Mouse (Mus musculus) left cerebral cortex, postnatal 25 days (tissue): ENCODE results near the gene Sox6. TPM values are rescaled to one million over a fixed set of nuclear protein-coding genes. Genes with fewer than 3 reads are reported as not detected.

Experiments
- DNase-seq, 2 experiments: peaks; one replicate each; pipeline ENCODE4 v3.0.0; 2022; ENCODE audit warnings: low spot score in 2 of 2, mixed read lengths in 1 of 2
- intact Hi-C: fragments of 180-260 bp; cut with DNase I; formaldehyde crosslinking; loops from one replicate; pipeline ENCODE4 v1.15.1; 2025
- total RNA-seq, 2 experiments: library from RNA; stranded (reverse); gene quantifications; 2 replicates each; pipeline ENCODE4 v1.2.3; 2021

Sox6 gene
- total RNA-seq, 2 experiments from 2014 or later, result 25.7 to 33.0 TPM

- no peak for DNase-seq
- intact Hi-C loops, result no loop called here
Measured at GRCm38 (mm10) chr7:115698105-115698504, 340.5 kb downstream of the Sox6 start.

GRCm38 (mm10) chr7:115693206-115693605 lies 345.4 kb downstream of the Sox6 start:
- intact Hi-C loops, result no loop called here

GRCm38 (mm10) chr7:115691091-115691490 lies 347.5 kb downstream of the Sox6 start:
- intact Hi-C loops, result no loop called here
- DNase-seq, result no peak

More at GRCm38 (mm10) chr7:115693206-115693605, 345.4 kb downstream of the Sox6 start:
- DNase-seq, result no peak

- DNase-seq, result no peak
- intact Hi-C loops, result no loop called here
Measured at GRCm38 (mm10) chr7:115686687-115687086, 351.9 kb downstream of the Sox6 start.

GRCm38 (mm10) chr7:115684142-115684541 lies 354.5 kb downstream of the Sox6 start:
- DNase-seq, result no peak
- intact Hi-C loops, result no loop called here

- intact Hi-C loops, result no loop called here
Measured at GRCm38 (mm10) chr7:115671749-115672148, 366.8 kb downstream of the Sox6 start.

GRCm38 (mm10) chr7:115671272-115671671 lies 367.3 kb downstream of the Sox6 start:
- DNase-seq, result peak in 1 of 2 experiments; percentile 50

More at GRCm38 (mm10) chr7:115671749-115672148, 366.8 kb downstream of the Sox6 start:
- no peak for DNase-seq

GRCm38 (mm10) chr7:115669207-115670004 lies 369.2 kb downstream of the Sox6 start:
- intact Hi-C loops, result no loop called here
- no peak for DNase-seq

More at GRCm38 (mm10) chr7:115671272-115671671, 367.3 kb downstream of the Sox6 start:
- intact Hi-C loops, result no loop called here

- intact Hi-C loops, result loop anchor here (2.0 kb wide), 1 partner anchor 368 kb away; no protein-coding TSS in a partner anchor
Measured at GRCm38 (mm10) chr7:115666686-115667382, 371.8 kb downstream of the Sox6 start.

GRCm38 (mm10) chr7:115663399-115663798 lies 375.2 kb downstream of the Sox6 start:
- no peak for DNase-seq
- intact Hi-C loops, result no loop called here

More at GRCm38 (mm10) chr7:115666686-115667382, 371.8 kb downstream of the Sox6 start:
- peak in 1 of 2 experiments; percentile 33 for DNase-seq

- intact Hi-C loops, result no loop called here
- no peak for DNase-seq
Measured at GRCm38 (mm10) chr7:115662121-115662520, 376.5 kb downstream of the Sox6 start.

GRCm38 (mm10) chr7:115646696-115647095 lies 391.9 kb downstream of the Sox6 start:
- intact Hi-C loops, result no loop called here
- no peak for DNase-seq

GRCm38 (mm10) chr7:115645971-115646447 lies 392.6 kb downstream of the Sox6 start:
- intact Hi-C loops, result no loop called here
- no peak for DNase-seq

GRCm38 (mm10) chr7:115645272-115645970 lies 393.2 kb downstream of the Sox6 start:
- intact Hi-C loops, result no loop called here
- no peak for DNase-seq

GRCm38 (mm10) chr7:115630691-115631090 lies 407.9 kb downstream of the Sox6 start:
- intact Hi-C loops, result no loop called here
- DNase-seq, result no peak

GRCm38 (mm10) chr7:115630287-115630686 lies 408.3 kb downstream of the Sox6 start:
- intact Hi-C loops, result no loop called here

GRCm38 (mm10) chr7:115628766-115629165 lies 409.8 kb downstream of the Sox6 start:
- DNase-seq, result no peak
- intact Hi-C loops, result no loop called here

More at GRCm38 (mm10) chr7:115630287-115630686, 408.3 kb downstream of the Sox6 start:
- DNase-seq, result no peak

- DNase-seq, result no peak
- intact Hi-C loops, result no loop called here
Measured at GRCm38 (mm10) chr7:115625956-115626355, 412.6 kb downstream of the Sox6 start.

- intact Hi-C loops, result no loop called here
- DNase-seq, result peak; percentile 21 to 55
Measured at GRCm38 (mm10) chr7:115624907-115625552, 413.6 kb downstream of the Sox6 start.
